Mouse (Mus musculus): ENCODE measurements at regions not wholly inside any gene's neighbourhood (a gene's known extent, or its start where the extent isn't known, plus 50 kb on each side); places are given as distances from the start of the nearest gene placed in this dataset.

- no peak overlapping the region for H3ac ChIP-seq (ENCODE audit: control insufficient read depth, insufficient read length, low read depth)
- H3K4me3 ChIP-seq (ENCODE audit: insufficient read depth, poor library complexity, severe bottlenecking) = no peak overlapping the region
- H3K27me3 ChIP-seq (ENCODE audit: control insufficient read depth, insufficient read depth, insufficient read length) = no peaks in the 10 kb centered on the region
- no peaks in the 10 kb centered on the region for H3K79me2 ChIP-seq (ENCODE audit: control insufficient read depth, insufficient read depth)
- TF ChIP-seq MYOG (IDR thresholded peaks at IDR 0.05; ENCODE audit: control insufficient read depth, extremely low read depth, insufficient read length) (no peak), MYOD1 (IDR thresholded peaks at IDR 0.05; ENCODE audit: control insufficient read depth, insufficient read length, low read depth) (no peak), MAX (IDR thresholded peaks at IDR 0.05) (no peak), FOSL1 (IDR thresholded peaks at IDR 0.05; ENCODE audit: insufficient read depth, low read length, poor library complexity, severe bottlenecking) (no peak), USF1 (IDR thresholded peaks at IDR 0.05; ENCODE audit: low read depth) (no peak), CTCF (IDR thresholded peaks at IDR 0.05; ENCODE audit: control insufficient read depth, insufficient read depth, insufficient read length) (no peak), CEBPB (IDR thresholded peaks at IDR 0.05; ENCODE audit: low read depth) (no peak)
- no peaks in the 10 kb centered on the region for H3K36me3 ChIP-seq (ENCODE audit: control insufficient read depth, insufficient read depth)
- H3K79me3 ChIP-seq (ENCODE audit: low read depth) = no peaks in the 10 kb centered on the region
These were observed 504.2 kb downstream of the Slc4a3 start for GRCm38 (mm10) chr1:76050264-76050663.

- Histone ChIP-seq H3K36me3 (ENCODE audit: control insufficient read depth, insufficient read depth) (no peaks in the 10 kb centered on the region), H3K79me2 (ENCODE audit: control insufficient read depth, insufficient read depth) (no peaks in the 10 kb centered on the region), H3ac (ENCODE audit: control insufficient read depth, insufficient read length, low read depth) (no peak overlapping the region), H3K79me3 (ENCODE audit: low read depth) (no peaks in the 10 kb centered on the region), H3K4me3 (ENCODE audit: insufficient read depth, poor library complexity, severe bottlenecking) (no peak overlapping the region), H3K27me3 (ENCODE audit: control insufficient read depth, insufficient read depth, insufficient read length) (no peaks in the 10 kb centered on the region)
- TF ChIP-seq CEBPB (IDR thresholded peaks at IDR 0.05; ENCODE audit: low read depth) (no peak), FOSL1 (IDR thresholded peaks at IDR 0.05; ENCODE audit: insufficient read depth, low read length, poor library complexity, severe bottlenecking) (no peak), USF1 (IDR thresholded peaks at IDR 0.05; ENCODE audit: low read depth) (no peak), MYOG (IDR thresholded peaks at IDR 0.05; ENCODE audit: control insufficient read depth, extremely low read depth, insufficient read length) (no peak), CTCF (IDR thresholded peaks at IDR 0.05; ENCODE audit: control insufficient read depth, insufficient read depth, insufficient read length) (no peak), MAX (IDR thresholded peaks at IDR 0.05) (no peak), MYOD1 (IDR thresholded peaks at IDR 0.05; ENCODE audit: control insufficient read depth, insufficient read length, low read depth) (no peak)
These were observed 507.5 kb downstream of the Slc4a3 start for GRCm38 (mm10) chr1:76053378-76054171.

DNA sequence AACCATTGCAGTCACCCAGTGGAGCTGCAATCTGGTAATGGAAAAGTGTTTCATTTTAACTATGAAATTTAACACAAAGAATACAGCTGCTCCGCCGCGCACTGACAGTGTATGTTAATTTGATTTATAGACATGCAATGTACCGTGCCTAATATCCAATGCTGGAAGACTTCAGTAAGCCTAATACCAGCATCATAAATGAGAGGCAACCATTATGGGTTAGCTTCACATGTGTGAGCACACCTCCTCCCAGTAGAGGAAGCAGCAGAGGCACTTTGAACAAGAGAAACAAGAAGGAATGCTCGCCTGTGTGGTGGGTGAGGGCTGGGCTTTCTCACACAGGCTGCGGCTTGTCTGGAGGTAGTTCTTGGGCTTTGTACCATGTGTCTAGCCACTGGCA is 519.7 kb downstream of the Slc4a3 start:
- H3K4me3 ChIP-seq (ENCODE audit: insufficient read depth, poor library complexity, severe bottlenecking) = no peak overlapping the region
- no peak overlapping the region for H3ac ChIP-seq (ENCODE audit: control insufficient read depth, insufficient read length, low read depth)
- no peaks in the 10 kb centered on the region for H3K79me2 ChIP-seq (ENCODE audit: control insufficient read depth, insufficient read depth)
- no peaks in the 10 kb centered on the region for H3K79me3 ChIP-seq (ENCODE audit: low read depth)
- no peaks in the 10 kb centered on the region for H3K36me3 ChIP-seq (ENCODE audit: control insufficient read depth, insufficient read depth)
- H3K27me3 ChIP-seq (ENCODE audit: control insufficient read depth, insufficient read depth, insufficient read length) = no peaks in the 10 kb centered on the region
- no peak for TF ChIP-seq MYOD1 (IDR thresholded peaks at IDR 0.05; ENCODE audit: control insufficient read depth, insufficient read length, low read depth)
- TF ChIP-seq CEBPB (IDR thresholded peaks at IDR 0.05; ENCODE audit: low read depth) = no peak
- TF ChIP-seq FOSL1 (IDR thresholded peaks at IDR 0.05; ENCODE audit: insufficient read depth, low read length, poor library complexity, severe bottlenecking) = no peak
- no peak for TF ChIP-seq CTCF (IDR thresholded peaks at IDR 0.05; ENCODE audit: control insufficient read depth, insufficient read depth, insufficient read length)
- no peak for TF ChIP-seq MAX (IDR thresholded peaks at IDR 0.05)
- TF ChIP-seq MYOG (IDR thresholded peaks at IDR 0.05; ENCODE audit: control insufficient read depth, extremely low read depth, insufficient read length) = no peak

GRCm38 (mm10) chr1:76070831-76071321 is 524.8 kb downstream of the Slc4a3 start:
- Histone ChIP-seq H3K27me3 (ENCODE audit: control insufficient read depth, insufficient read depth, insufficient read length) (no peaks in the 10 kb centered on the region), H3K79me2 (ENCODE audit: control insufficient read depth, insufficient read depth) (no peaks in the 10 kb centered on the region), H3K4me3 (ENCODE audit: insufficient read depth, poor library complexity, severe bottlenecking) (no peak overlapping the region), H3K79me3 (ENCODE audit: low read depth) (no peaks in the 10 kb centered on the region), H3ac (ENCODE audit: control insufficient read depth, insufficient read length, low read depth) (no peak overlapping the region), H3K36me3 (ENCODE audit: control insufficient read depth, insufficient read depth) (no peaks in the 10 kb centered on the region)
- TF ChIP-seq FOSL1 (IDR thresholded peaks at IDR 0.05; ENCODE audit: insufficient read depth, low read length, poor library complexity, severe bottlenecking) (no peak), MYOG (IDR thresholded peaks at IDR 0.05; ENCODE audit: control insufficient read depth, extremely low read depth, insufficient read length) (no peak), MAX (IDR thresholded peaks at IDR 0.05) (no peak), USF1 (IDR thresholded peaks at IDR 0.05; ENCODE audit: low read depth) (no peak)

DNA sequence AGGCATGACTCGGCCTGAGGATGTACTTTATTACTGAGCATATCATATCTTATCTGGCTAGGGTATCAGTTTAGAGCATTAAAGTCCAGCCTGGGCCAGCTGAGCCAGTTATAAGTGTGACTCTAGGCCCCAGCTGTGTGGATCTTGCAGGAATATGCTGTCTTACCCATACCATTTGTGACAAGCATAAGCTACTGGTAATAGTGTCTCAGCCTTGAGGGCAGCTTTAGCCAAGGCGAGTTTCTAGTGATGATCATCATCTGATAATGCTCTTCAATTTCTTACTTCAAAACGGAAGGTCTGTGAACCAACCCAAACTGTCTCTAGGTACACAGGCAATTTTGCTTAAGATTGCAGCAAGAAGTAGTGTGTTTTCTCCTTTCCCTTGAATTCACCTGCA is 529.1 kb downstream of the Slc4a3 start:
- H3K79me2 ChIP-seq (ENCODE audit: control insufficient read depth, insufficient read depth) = no peaks in the 10 kb centered on the region
- H3K79me3 ChIP-seq (ENCODE audit: low read depth) = no peaks in the 10 kb centered on the region
- H3K27me3 ChIP-seq (ENCODE audit: control insufficient read depth, insufficient read depth, insufficient read length) = no peaks in the 10 kb centered on the region
- H3ac ChIP-seq (ENCODE audit: control insufficient read depth, insufficient read length, low read depth) = no peak overlapping the region
- H3K4me3 ChIP-seq (ENCODE audit: insufficient read depth, poor library complexity, severe bottlenecking) = no peak overlapping the region
- H3K36me3 ChIP-seq (ENCODE audit: control insufficient read depth, insufficient read depth) = no peaks in the 10 kb centered on the region
- no peak for TF ChIP-seq MYOG (IDR thresholded peaks at IDR 0.05; ENCODE audit: control insufficient read depth, extremely low read depth, insufficient read length)
- no peak for TF ChIP-seq CEBPB (IDR thresholded peaks at IDR 0.05; ENCODE audit: low read depth)

All from C2C12 (cell line).